Mouse (Mus musculus): ENCODE results near the gene Spsb1. TPM values are rescaled to one million over a fixed set of nuclear protein-coding genes. Genes with fewer than 3 reads are reported as not detected.
A peak's percentile ranks its signal among the peaks of the same experiment; 100 is the strongest.

Gene Spsb1
- polyA plus RNA-seq, 1 experiment from 2014 or later, result 19.2 TPM

DNA sequence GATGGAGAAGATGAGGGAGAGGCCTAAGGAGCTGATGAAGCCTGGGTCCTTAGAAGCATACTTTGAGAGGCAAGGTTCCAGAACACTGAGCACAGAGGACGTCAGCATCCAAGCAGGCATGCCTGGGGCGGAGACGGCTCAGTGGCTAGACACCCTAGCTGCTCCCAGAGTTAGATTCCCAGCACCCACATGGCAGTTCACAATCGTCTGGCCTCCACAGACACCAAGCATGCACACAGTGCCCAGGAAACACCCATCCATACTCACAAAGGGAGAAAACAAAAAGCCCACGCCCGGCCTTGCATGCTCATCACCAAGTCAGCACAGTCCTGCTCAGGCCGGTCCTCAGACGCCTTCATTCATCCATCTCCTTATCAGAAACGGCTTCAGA is 44.7 kb upstream of the Spsb1 start:
- no peak overlapping the region for H3K9ac ChIP-seq (replicated peaks; ENCODE audit: low read depth)
- 0 out of 2 replicates have a peak, but pooled peaks cover 5% of the 10 kb centered on the region for H3K36me3 ChIP-seq (ENCODE audit: insufficient read depth, low read length)
- no peaks in the 10 kb centered on the region for H3K27me3 ChIP-seq (replicated peaks; ENCODE audit: insufficient read depth, low read length)
- WGBS, result 72% methylated on average over 9 of the region's 9 CpGs
- ATAC-seq (no peak), DNase-seq (ENCODE audit: low spot score) (no peak)
- H3K27ac ChIP-seq (ENCODE audit: low read length), result no peak overlapping the region
- no peak for TF ChIP-seq CTCF (IDR thresholded peaks at IDR 0.05)
- TF ChIP-seq EP300 (IDR thresholded peaks at IDR 0.05), result no peak
- H3K4me1 ChIP-seq (ENCODE audit: insufficient read depth, low read depth, low read length), result peaks cover 11% of the 10 kb centered on the region
- no peak overlapping the region for H3K4me3 ChIP-seq (ENCODE audit: low read depth, low read length)
- H3K9me3 ChIP-seq (ENCODE audit: low read length), result no peaks in the 10 kb centered on the region
- H3K4me2 ChIP-seq (replicated peaks; ENCODE audit: low read depth, low read length), result peak overlapping the region; percentile 59

DNA sequence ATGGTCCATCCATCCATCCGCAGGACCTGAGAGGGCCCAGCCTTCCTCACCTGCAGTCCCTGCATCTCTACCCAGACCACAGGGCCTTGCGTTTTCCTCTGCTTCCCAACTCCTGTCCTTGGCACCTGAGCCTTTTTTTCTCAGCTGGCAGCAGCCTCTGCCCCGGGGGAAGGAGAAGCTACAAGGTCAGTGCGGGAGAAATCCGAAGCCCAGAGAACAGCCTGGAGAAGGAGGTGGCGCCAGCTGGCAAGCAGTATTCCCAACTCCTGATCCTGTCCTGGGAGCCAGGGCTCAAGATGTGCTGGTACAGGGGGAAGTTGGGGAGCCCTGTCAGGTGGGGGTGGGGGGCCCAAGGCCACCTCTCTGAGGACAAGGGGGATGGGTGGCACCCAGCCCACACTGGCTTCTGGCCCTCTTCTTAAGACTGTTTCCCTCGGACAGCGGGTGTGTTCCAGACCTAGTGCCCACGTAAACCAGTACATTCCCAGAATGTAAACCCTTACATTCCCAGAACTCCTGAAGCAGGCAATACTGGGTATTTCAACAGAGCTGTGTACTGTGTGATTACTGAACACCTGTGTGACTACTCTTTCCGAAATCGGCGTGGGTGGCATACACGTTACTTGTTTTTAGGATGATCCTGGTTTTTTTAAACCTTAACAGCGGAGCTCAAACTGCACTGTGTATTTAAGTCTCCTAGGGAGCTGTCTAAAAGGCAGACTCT is 44.1 kb upstream of the Spsb1 start:
- no peaks in the 10 kb centered on the region for H3K27me3 ChIP-seq (replicated peaks; ENCODE audit: insufficient read depth, low read length)
- H3K27ac ChIP-seq (ENCODE audit: low read length), result peak overlapping the region; percentile 14; the same call in 1 of the 2 replicates
- peaks cover 11% of the 10 kb centered on the region for H3K4me1 ChIP-seq (ENCODE audit: insufficient read depth, low read depth, low read length)
- H3K9ac ChIP-seq (replicated peaks; ENCODE audit: low read depth), result no peak overlapping the region
- TF ChIP-seq CTCF (IDR thresholded peaks at IDR 0.05) (no peak), EP300 (IDR thresholded peaks at IDR 0.05) (no peak)
- H3K4me3 ChIP-seq (ENCODE audit: low read depth, low read length), result no peak overlapping the region
- 78% methylated on average over 14 of the region's 14 CpGs for WGBS
- ATAC-seq, result no peak
- no peak for DNase-seq (ENCODE audit: low spot score)
- peak overlapping the region; percentile 59; the same call in 1 of the 2 replicates for H3K4me2 ChIP-seq (replicated peaks; ENCODE audit: low read depth, low read length)
- H3K9me3 ChIP-seq (ENCODE audit: low read length), result no peaks in the 10 kb centered on the region
- H3K36me3 ChIP-seq (ENCODE audit: insufficient read depth, low read length), result 0 out of 2 replicates have a peak, but pooled peaks cover 5% of the 10 kb centered on the region

DNA sequence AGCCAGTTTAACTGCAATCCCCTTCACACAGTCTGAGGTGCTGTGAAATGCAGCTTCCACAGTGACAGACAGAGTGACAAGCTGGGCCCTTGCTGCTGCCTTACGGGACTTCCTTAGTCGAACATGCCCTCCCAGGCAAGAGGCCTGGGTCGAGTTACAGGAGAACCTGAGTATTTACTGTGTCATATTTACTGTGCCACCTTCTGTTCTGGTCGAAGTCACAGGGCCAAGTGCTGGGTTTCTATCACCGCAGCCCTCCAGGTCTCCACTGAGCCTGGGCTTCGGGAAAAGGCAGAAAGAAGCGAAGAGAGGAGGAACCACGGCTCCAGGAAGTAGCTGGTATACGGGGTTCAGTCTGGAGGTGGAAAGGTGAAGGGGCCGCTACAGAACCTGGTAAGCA is 43.2 kb upstream of the Spsb1 start:
- Histone ChIP-seq H3K4me3 (ENCODE audit: low read depth, low read length) (no peak overlapping the region), H3K36me3 (ENCODE audit: insufficient read depth, low read length) (0 out of 2 replicates have a peak, but pooled peaks cover 10% of the 10 kb centered on the region), H3K4me2 (replicated peaks; ENCODE audit: low read depth, low read length) (0 out of 2 replicates have a peak overlapping the region, but pooled peaks have one; percentile 8), H3K4me1 (ENCODE audit: insufficient read depth, low read depth, low read length) (peaks cover 11% of the 10 kb centered on the region), H3K27me3 (replicated peaks; ENCODE audit: insufficient read depth, low read length) (no peaks in the 10 kb centered on the region), H3K27ac (ENCODE audit: low read length) (peak overlapping the region; percentile 22; the same call in 1 of the 2 replicates), H3K9me3 (ENCODE audit: low read length) (no peaks in the 10 kb centered on the region), H3K9ac (replicated peaks; ENCODE audit: low read depth) (no peak overlapping the region; the same call in 1 of the 2 replicates)
- WGBS, result 52% methylated on average over 10 of the region's 10 CpGs
- ATAC-seq (no peak), DNase-seq (ENCODE audit: low spot score) (no peak)
- TF ChIP-seq EP300 (IDR thresholded peaks at IDR 0.05) (no peak), CTCF (IDR thresholded peaks at IDR 0.05) (no peak)

DNA sequence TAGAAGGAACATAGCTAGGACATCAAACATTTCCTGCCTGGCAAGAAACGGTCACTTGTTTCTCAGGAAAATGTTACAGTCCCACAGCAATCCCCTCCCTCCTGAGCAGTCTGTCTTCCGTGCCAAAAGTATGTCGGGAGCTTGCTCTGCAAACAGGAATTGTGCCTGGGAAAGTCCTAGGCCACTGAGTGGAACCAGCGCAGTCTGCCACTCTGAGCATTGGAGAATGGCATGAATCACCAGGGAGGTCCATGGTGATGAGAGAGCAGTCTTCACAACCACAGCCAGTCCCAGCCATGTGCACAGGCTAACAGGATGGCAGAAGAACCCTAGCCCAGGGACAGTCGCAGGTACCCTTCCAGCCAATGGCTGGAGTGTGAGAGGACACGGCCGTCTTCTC is 41.6 kb upstream of the Spsb1 start:
- Histone ChIP-seq H3K9me3 (ENCODE audit: low read length) (no peaks in the 10 kb centered on the region), H3K4me1 (ENCODE audit: insufficient read depth, low read depth, low read length) (peaks cover 8% of the 10 kb centered on the region), H3K36me3 (ENCODE audit: insufficient read depth, low read length) (0 out of 2 replicates have a peak, but pooled peaks cover 16% of the 10 kb centered on the region), H3K27me3 (replicated peaks; ENCODE audit: insufficient read depth, low read length) (no peaks in the 10 kb centered on the region), H3K4me2 (replicated peaks; ENCODE audit: low read depth, low read length) (no peak overlapping the region), H3K9ac (replicated peaks; ENCODE audit: low read depth) (no peak overlapping the region), H3K27ac (ENCODE audit: low read length) (peak overlapping the region; percentile 4; the same call in 1 of the 2 replicates), H3K4me3 (ENCODE audit: low read depth, low read length) (no peak overlapping the region)
- 38% methylated on average over 7 of the region's 7 CpGs for WGBS
- ATAC-seq (peak; percentile 47), DNase-seq (ENCODE audit: low spot score) (peak; percentile 71)
- TF ChIP-seq CTCF (IDR thresholded peaks at IDR 0.05), result no peak
- no peak for TF ChIP-seq EP300 (IDR thresholded peaks at IDR 0.05)

DNA sequence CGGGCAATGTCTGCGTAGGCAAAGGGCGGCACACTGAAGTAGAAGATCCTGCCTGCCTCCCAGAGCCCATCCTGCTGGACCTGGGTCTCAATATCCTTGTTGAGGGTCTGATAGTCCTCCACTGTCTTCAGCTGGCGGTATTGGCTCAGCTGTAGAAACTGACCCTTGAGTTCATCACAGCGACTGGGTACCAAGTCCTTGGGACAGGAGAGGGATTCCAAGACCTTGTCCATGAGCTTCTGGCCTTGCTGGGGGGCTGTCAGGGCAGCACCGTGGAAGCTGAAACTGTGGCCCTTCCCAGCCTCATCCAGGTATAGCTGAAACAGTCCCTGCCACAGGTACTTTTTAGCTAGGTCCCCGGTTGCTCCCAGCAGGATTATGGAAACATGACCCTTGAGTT is 41.1 kb upstream of the Spsb1 start:
- Histone ChIP-seq H3K9ac (replicated peaks; ENCODE audit: low read depth) (no peak overlapping the region), H3K4me3 (ENCODE audit: low read depth, low read length) (no peak overlapping the region), H3K9me3 (ENCODE audit: low read length) (no peaks in the 10 kb centered on the region), H3K4me2 (replicated peaks; ENCODE audit: low read depth, low read length) (no peak overlapping the region), H3K4me1 (ENCODE audit: insufficient read depth, low read depth, low read length) (peaks cover 10% of the 10 kb centered on the region), H3K36me3 (ENCODE audit: insufficient read depth, low read length) (0 out of 2 replicates have a peak, but pooled peaks cover 16% of the 10 kb centered on the region), H3K27ac (ENCODE audit: low read length) (0 out of 2 replicates have a peak overlapping the region, but pooled peaks have one; percentile 4), H3K27me3 (replicated peaks; ENCODE audit: insufficient read depth, low read length) (no peaks in the 10 kb centered on the region)
- no peak for DNase-seq (ENCODE audit: low spot score)
- 86% methylated on average over 7 of the region's 7 CpGs for WGBS
- TF ChIP-seq CTCF (IDR thresholded peaks at IDR 0.05) (no peak), EP300 (IDR thresholded peaks at IDR 0.05) (no peak)
- no peak for ATAC-seq

DNA sequence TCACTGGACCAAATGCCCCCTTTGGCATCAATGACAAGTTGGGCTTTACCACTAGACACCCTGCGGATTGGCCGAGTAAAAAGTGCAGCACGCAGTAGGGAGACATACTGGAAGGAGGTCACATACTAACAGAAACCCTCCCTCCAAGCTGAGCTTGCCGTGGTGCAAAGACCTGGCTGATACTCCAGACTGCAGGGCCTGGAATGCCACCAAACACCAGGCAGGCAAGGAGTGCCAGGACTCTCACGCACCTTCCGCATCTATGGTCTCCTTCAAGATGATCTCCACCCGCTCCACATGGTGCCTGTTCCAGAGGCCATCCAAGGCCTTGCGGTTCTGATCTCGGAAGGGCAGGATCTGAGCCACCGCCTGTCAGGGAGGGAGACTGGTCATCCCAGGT is 39.4 kb upstream of the Spsb1 start:
- Histone ChIP-seq H3K27ac (ENCODE audit: low read length) (no peak overlapping the region), H3K27me3 (replicated peaks; ENCODE audit: insufficient read depth, low read length) (no peaks in the 10 kb centered on the region), H3K9me3 (ENCODE audit: low read length) (no peaks in the 10 kb centered on the region), H3K36me3 (ENCODE audit: insufficient read depth, low read length) (0 out of 2 replicates have a peak, but pooled peaks cover 16% of the 10 kb centered on the region), H3K4me3 (ENCODE audit: low read depth, low read length) (no peak overlapping the region), H3K4me2 (replicated peaks; ENCODE audit: low read depth, low read length) (no peak overlapping the region), H3K4me1 (ENCODE audit: insufficient read depth, low read depth, low read length) (peaks cover 20% of the 10 kb centered on the region), H3K9ac (replicated peaks; ENCODE audit: low read depth) (no peak overlapping the region)
- ATAC-seq, result no peak
- WGBS, result 89% methylated on average over 10 of the region's 10 CpGs
- no peak for DNase-seq (ENCODE audit: low spot score)
- TF ChIP-seq CTCF (IDR thresholded peaks at IDR 0.05), result no peak
- no peak for TF ChIP-seq EP300 (IDR thresholded peaks at IDR 0.05)

All from lung, postnatal 0 days (tissue).